ENCODE assay signal across 11 mouse cellular contexts in genomic region chr7:27489270-27489869, GRCm38 (mm10). TPM values are rescaled to one million over a fixed set of nuclear protein-coding genes. Genes with fewer than 3 reads are reported as not detected.
A peak's percentile ranks its signal among the peaks of the same experiment; 100 is the strongest.
DNase-seq lines count a peak whose midpoint lies in the region; ATAC-seq and TF ChIP-seq lines count a peak whose summit lies in the region.
"Had no signal": no experiment of that assay in that cellular context is flagged by ENCODE, and none has a peak within 500 bp of the region (broad histone marks: within the 10 kb centered on the region; RNA-seq: fewer than 3 reads in every experiment).

No protein-coding gene starts in this region.

- H3K27me3 ChIP-seq in heart, adult 2 months (ENCODE audit: control insufficient read depth, insufficient read depth, low read length), result no peaks in the 10 kb centered on the region
- no peaks in the 10 kb centered on the region for H3K27me3 ChIP-seq in lung, embryonic 16.5 days (ENCODE audit: control insufficient read depth, insufficient read depth, low read depth, low read length)
- H3K27me3 ChIP-seq in embryonic facial prominence, embryonic 15.5 days, result no peaks in the 10 kb centered on the region

- ATAC-seq in lung, embryonic 16.5 days (ENCODE audit: low read depth), result no peak
- no peak for ATAC-seq in embryonic facial prominence, embryonic 15.5 days (ENCODE audit: insufficient number of reproducible peaks, low FRiP score, low TSS enrichment, low read depth)
- ATAC-seq: hindbrain, postnatal 0 days had no signal

- no peak overlapping the region for H3K9ac ChIP-seq in heart, adult 2 months (ENCODE audit: low read depth, low read length)
- H3K9ac ChIP-seq in lung, embryonic 16.5 days (ENCODE audit: low read length), result peak overlapping the region; percentile 60
- H3K9ac ChIP-seq in embryonic facial prominence, embryonic 15.5 days, result 0 out of 2 replicates have a peak overlapping the region, but pooled peaks have one; percentile 9

- no peak for TF ChIP-seq EP300 in heart, adult 2 months (IDR thresholded peaks at IDR 0.05; ENCODE audit: insufficient read depth, low read depth, low read length)

- H3K4me3 ChIP-seq in heart, adult 2 months, result no peak overlapping the region
- H3K4me3 ChIP-seq in lung, embryonic 16.5 days (ENCODE audit: low read length), result no peak overlapping the region
- H3K4me3 ChIP-seq in lung, adult 2 months (replicated peaks; ENCODE audit: extremely low read depth, low read depth, low read length), result no peak overlapping the region
- H3K4me3 ChIP-seq in embryonic facial prominence, embryonic 15.5 days (replicated peaks), result no peak overlapping the region
- H3K4me3 ChIP-seq in macrophage (ENCODE audit: inconsistent target), result no peak overlapping the region

- H3K36me3 ChIP-seq in heart, adult 2 months (ENCODE audit: control insufficient read depth, insufficient read depth, low read length), result peaks cover 10% of the 10 kb centered on the region
- H3K36me3 ChIP-seq in lung, embryonic 16.5 days (ENCODE audit: control insufficient read depth, insufficient read depth, low read length), result peaks cover 7% of the 10 kb centered on the region; the same call in 1 of the 2 replicates
- peaks cover 10% of the 10 kb centered on the region; the same call in 1 of the 2 replicates for H3K36me3 ChIP-seq in embryonic facial prominence, embryonic 15.5 days
- peaks cover 7% of the 10 kb centered on the region; the same call in 1 of the 2 replicates for H3K36me3 ChIP-seq in macrophage (ENCODE audit: inconsistent target)

- TF ChIP-seq POLR2A in heart, adult 2 months (IDR thresholded peaks at IDR 0.05; ENCODE audit: insufficient read depth, low read depth, low read length), result no peak
- no peak for TF ChIP-seq POLR2A in lung, adult 2 months (IDR thresholded peaks at IDR 0.05; ENCODE audit: borderline replicate concordance, extremely low read depth, low read depth, low read length)

- H3K4me2 ChIP-seq in lung, embryonic 16.5 days (ENCODE audit: low read depth, low read length), result no peak overlapping the region
- H3K4me2 ChIP-seq in embryonic facial prominence, embryonic 15.5 days (replicated peaks), result no peak overlapping the region

- H3K9me3 ChIP-seq in lung, embryonic 16.5 days (ENCODE audit: control insufficient read depth, low read length), result no peaks in the 10 kb centered on the region
- H3K9me3 ChIP-seq in embryonic facial prominence, embryonic 15.5 days (replicated peaks), result no peaks in the 10 kb centered on the region

- H3K27ac ChIP-seq in heart, adult 2 months, result peak overlapping the region; percentile 96; the same call in 1 of the 2 replicates
- H3K27ac ChIP-seq in lung, embryonic 16.5 days (ENCODE audit: low read length), result peak overlapping the region; percentile 92; the same call in 1 of the 2 replicates
- peak overlapping the region; percentile 92 for H3K27ac ChIP-seq in embryonic facial prominence, embryonic 15.5 days (replicated peaks)
- H3K27ac ChIP-seq in macrophage, result peak overlapping the region; percentile 79; the same call in 1 of the 2 replicates

- 87% methylated on average over 25 of the region's 25 CpGs for WGBS in heart, adult 2 months
- WGBS in lung, embryonic 16.5 days, result 85% methylated on average over 25 of the region's 25 CpGs
- 87% methylated on average over 25 of the region's 25 CpGs for WGBS in lung, adult 2 months
- 91% methylated on average over 25 of the region's 25 CpGs for WGBS in embryonic facial prominence, embryonic 15.5 days
- WGBS in macrophage (ENCODE audit: missing documents), result 92% methylated on average over 20 of the region's 25 CpGs

- no peak for TF ChIP-seq CTCF in heart, adult 2 months (IDR thresholded peaks at IDR 0.05)
- TF ChIP-seq CTCF in lung, adult 2 months (IDR thresholded peaks at IDR 0.05; ENCODE audit: insufficient read depth, low read length), result no peak

- H3K79me2 ChIP-seq in heart, adult 2 months (replicated peaks; ENCODE audit: control insufficient read depth, insufficient read depth, low read length), result no peaks in the 10 kb centered on the region; the same call in 1 of the 2 replicates
- H3K79me2 ChIP-seq in macrophage (ENCODE audit: inconsistent target), result peaks cover 39% of the 10 kb centered on the region

- intact Hi-C loops in heart, adult 2 months (cut with DNase I), result no loop called here
- intact Hi-C loops in heart, postnatal 10 days (cut with DNase I), result no loop called here

- no peak for DNase-seq in heart, adult 2 months
- no peak for DNase-seq in heart, postnatal 10 days
- DNase-seq in lung, adult 2 months, result no peak
- DNase-seq in right cerebral cortex, postnatal 10 days (ENCODE audit: low spot score in 2 of 2), result no peak
- DNase-seq in kidney, adult 18-20 months, result no peak
- DNase-seq: lung, adult 18-20 months had no signal

- H3K4me1 ChIP-seq in heart, adult 2 months (ENCODE audit: control insufficient read depth, insufficient read depth, low read length), result peaks cover 16% of the 10 kb centered on the region
- peaks cover 36% of the 10 kb centered on the region for H3K4me1 ChIP-seq in lung, embryonic 16.5 days (replicated peaks; ENCODE audit: control insufficient read depth, insufficient read depth, low read length)
- peaks cover 21% of the 10 kb centered on the region for H3K4me1 ChIP-seq in lung, adult 2 months (ENCODE audit: control insufficient read depth, insufficient read depth, low read length)
- H3K4me1 ChIP-seq in embryonic facial prominence, embryonic 15.5 days, result peaks cover 42% of the 10 kb centered on the region

RNA-seq across cellular contexts. Expression of gene Sertad1, which starts 2.7 kb away (rescaled TPM):
- total RNA-seq in heart, adult 2 months (2021), result 10 to 100 TPM in 1 of 2 experiments, 1 to 10 TPM in 1; 7.6 to 10.2 TPM
- polyA plus RNA-seq in heart, adult 2 months (2012; rRNA removed), result 12.2 and 14.0 TPM in 2 replicates
- 10 to 100 TPM; 13.1 to 13.4 TPM for total RNA-seq in heart, postnatal 10 days (2021)
- 55.6 and 57.3 TPM in 2 replicates for polyA plus RNA-seq in lung, embryonic 16.5 days (2015; fragmentation: Nextera tagmentation; extraction: Ambion mirVana)
- polyA plus RNA-seq in lung, adult 2 months (2012; rRNA removed), result 50.7 and 56.1 TPM in 2 replicates
- polyA plus RNA-seq in embryonic facial prominence, embryonic 15.5 days (2015; fragmentation: Nextera tagmentation; extraction: Ambion mirVana), result 41.7 and 51.6 TPM in 2 replicates
- total RNA-seq in macrophage (2018; cell fraction: chromatin; rRNA removed), result 10 to 100 TPM in 25 of 26 experiments, 1 to 10 TPM in 1; 7.6 to 29.7 (median 19.0) TPM
- total RNA-seq in macrophage (2018; cell fraction: cytosol; rRNA removed), result 10 to 100 TPM; 30.9 to 68.3 (median 41.2) TPM
- total RNA-seq in macrophage (2018; cell fraction: nucleus; rRNA removed), result 10 to 100 TPM; 18.1 to 55.2 (median 28.5) TPM
- polyA plus RNA-seq in macrophage (2018), result 16.5 to 37.7 TPM (median 28.9 TPM) in 3 replicates

RNA-seq across cellular contexts. Expression of gene Prx, which starts 9.8 kb away (rescaled TPM):
- total RNA-seq in heart, adult 2 months (2021), result under 1 TPM; 0.59 to 0.81 TPM
- 0.59 and 0.61 TPM in 2 replicates for polyA plus RNA-seq in heart, adult 2 months (2012; rRNA removed)
- total RNA-seq in heart, postnatal 10 days (2021), result 1 to 10 TPM; 3.1 to 3.6 TPM
- polyA plus RNA-seq in lung, embryonic 16.5 days (2015; fragmentation: Nextera tagmentation; extraction: Ambion mirVana), result 13.0 and 13.6 TPM in 2 replicates
- 62.0 and 67.4 TPM in 2 replicates for polyA plus RNA-seq in lung, adult 2 months (2012; rRNA removed)
- polyA plus RNA-seq in embryonic facial prominence, embryonic 15.5 days (2015; fragmentation: Nextera tagmentation; extraction: Ambion mirVana), result 5.1 and 6.7 TPM in 2 replicates
- 1 to 10 TPM in 3 of 26 experiments, under 1 TPM in 18, not detected in 5; 0.20 to 1.3 (median 0.63) TPM for total RNA-seq in macrophage (2018; cell fraction: chromatin; rRNA removed)
- total RNA-seq in macrophage (2018; cell fraction: cytosol; rRNA removed), result under 1 TPM; 0.05 to 0.37 (median 0.17) TPM
- total RNA-seq in macrophage (2018; cell fraction: nucleus; rRNA removed), result 1 to 10 TPM in 3 of 26 experiments, under 1 TPM in 21, not detected in 2; 0.15 to 1.1 (median 0.53) TPM
- polyA plus RNA-seq in macrophage (2018), result 0.20 to 0.30 TPM (median 0.22 TPM) in 3 replicates

RNA-seq across cellular contexts. Expression of gene Sertad3, which starts 15.8 kb away (rescaled TPM):
- 1 to 10 TPM; 3.5 to 6.2 TPM for total RNA-seq in heart, adult 2 months (2021)
- 6.9 TPM in 2 replicates for polyA plus RNA-seq in heart, adult 2 months (2012; rRNA removed)
- 10 to 100 TPM in 1 of 2 experiments, 1 to 10 TPM in 1; 9.1 to 10.4 TPM for total RNA-seq in heart, postnatal 10 days (2021)
- 28.4 and 30.7 TPM in 2 replicates for polyA plus RNA-seq in lung, embryonic 16.5 days (2015; fragmentation: Nextera tagmentation; extraction: Ambion mirVana)
- polyA plus RNA-seq in lung, adult 2 months (2012; rRNA removed), result 10.2 and 10.5 TPM in 2 replicates
- polyA plus RNA-seq in embryonic facial prominence, embryonic 15.5 days (2015; fragmentation: Nextera tagmentation; extraction: Ambion mirVana), result 36.4 and 39.2 TPM in 2 replicates
- total RNA-seq in macrophage (2018; cell fraction: chromatin; rRNA removed), result 10 to 100 TPM in 5 of 26 experiments, 1 to 10 TPM in 16, under 1 TPM in 2, not detected in 3; 0.73 to 15.2 (median 5.4) TPM
- 10 to 100 TPM in 20 of 26 experiments, 1 to 10 TPM in 6; 1.5 to 25.1 (median 15.3) TPM for total RNA-seq in macrophage (2018; cell fraction: cytosol; rRNA removed)
- total RNA-seq in macrophage (2018; cell fraction: nucleus; rRNA removed), result 10 to 100 TPM in 12 of 26 experiments, 1 to 10 TPM in 14; 1.6 to 37.4 (median 9.6) TPM
- polyA plus RNA-seq in macrophage (2018), result 9.9 to 24.4 TPM (median 12.1 TPM) in 3 replicates

RNA-seq across cellular contexts. Expression of gene Hipk4, which starts 33.7 kb away (rescaled TPM):
- under 1 TPM; 0.10 to 0.14 TPM for total RNA-seq in heart, adult 2 months (2021)
- polyA plus RNA-seq in heart, adult 2 months (2012; rRNA removed), result 0.20 and 0.21 TPM in 2 replicates
- under 1 TPM; 0.31 to 0.55 TPM for total RNA-seq in heart, postnatal 10 days (2021)
- 0.72 and 1.1 TPM in 2 replicates for polyA plus RNA-seq in lung, embryonic 16.5 days (2015; fragmentation: Nextera tagmentation; extraction: Ambion mirVana)
- polyA plus RNA-seq in lung, adult 2 months (2012; rRNA removed), result 1.3 and 1.8 TPM in 2 replicates
- 0.77 and 1.1 TPM in 2 replicates for polyA plus RNA-seq in embryonic facial prominence, embryonic 15.5 days (2015; fragmentation: Nextera tagmentation; extraction: Ambion mirVana)
- under 1 TPM in 14 of 26 experiments, not detected in 12; 0.25 to 0.86 (median 0.51) TPM for total RNA-seq in macrophage (2018; cell fraction: chromatin; rRNA removed)
- not detected for total RNA-seq in macrophage (2018; cell fraction: cytosol; rRNA removed)
- under 1 TPM in 5 of 26 experiments, not detected in 21; 0.17 to 0.41 (median 0.30) TPM for total RNA-seq in macrophage (2018; cell fraction: nucleus; rRNA removed)
- polyA plus RNA-seq in macrophage (2018), result 0.04 TPM in 1 of 3 replicates, not detected in the others
- total RNA-seq: neutrophil, adult 5-6 weeks had no signal

RNA-seq across cellular contexts. Expression of gene Blvrb, which starts 41.6 kb away (rescaled TPM):
- total RNA-seq in heart, adult 2 months (2021), result 10 to 100 TPM; 29.9 to 31.7 TPM
- 41.7 and 46.2 TPM in 2 replicates for polyA plus RNA-seq in heart, adult 2 months (2012; rRNA removed)
- total RNA-seq in heart, postnatal 10 days (2021), result 10 to 100 TPM; 38.2 to 40.8 TPM
- 58.3 and 75.9 TPM in 2 replicates for polyA plus RNA-seq in lung, embryonic 16.5 days (2015; fragmentation: Nextera tagmentation; extraction: Ambion mirVana)
- polyA plus RNA-seq in lung, adult 2 months (2012; rRNA removed), result 71.6 and 78.8 TPM in 2 replicates
- polyA plus RNA-seq in embryonic facial prominence, embryonic 15.5 days (2015; fragmentation: Nextera tagmentation; extraction: Ambion mirVana), result 73.0 and 73.5 TPM in 2 replicates
- total RNA-seq in macrophage (2018; cell fraction: chromatin; rRNA removed), result 100 to 1,000 TPM in 15 of 26 experiments, 10 to 100 TPM in 11; 19.9 to 251 (median 118) TPM
- 100 to 1,000 TPM; 176 to 279 (median 229) TPM for total RNA-seq in macrophage (2018; cell fraction: cytosol; rRNA removed)
- total RNA-seq in macrophage (2018; cell fraction: nucleus; rRNA removed), result 100 to 1,000 TPM in 13 of 26 experiments, 10 to 100 TPM in 13; 45.0 to 228 (median 101) TPM
- polyA plus RNA-seq in macrophage (2018), result 251 to 318 TPM (median 262 TPM) in 3 replicates
